Mouse (Mus musculus) cerebellum, postnatal 10 days (tissue): ENCODE measurements around the gene Hoxb2.

Source experiments
- DNase-seq, 2 experiments: peaks; one replicate each; pipeline ENCODE4 v3.0.0; 2021; ENCODE audit warnings: mixed read lengths in 2 of 2

The Hoxb2 gene

DNA sequence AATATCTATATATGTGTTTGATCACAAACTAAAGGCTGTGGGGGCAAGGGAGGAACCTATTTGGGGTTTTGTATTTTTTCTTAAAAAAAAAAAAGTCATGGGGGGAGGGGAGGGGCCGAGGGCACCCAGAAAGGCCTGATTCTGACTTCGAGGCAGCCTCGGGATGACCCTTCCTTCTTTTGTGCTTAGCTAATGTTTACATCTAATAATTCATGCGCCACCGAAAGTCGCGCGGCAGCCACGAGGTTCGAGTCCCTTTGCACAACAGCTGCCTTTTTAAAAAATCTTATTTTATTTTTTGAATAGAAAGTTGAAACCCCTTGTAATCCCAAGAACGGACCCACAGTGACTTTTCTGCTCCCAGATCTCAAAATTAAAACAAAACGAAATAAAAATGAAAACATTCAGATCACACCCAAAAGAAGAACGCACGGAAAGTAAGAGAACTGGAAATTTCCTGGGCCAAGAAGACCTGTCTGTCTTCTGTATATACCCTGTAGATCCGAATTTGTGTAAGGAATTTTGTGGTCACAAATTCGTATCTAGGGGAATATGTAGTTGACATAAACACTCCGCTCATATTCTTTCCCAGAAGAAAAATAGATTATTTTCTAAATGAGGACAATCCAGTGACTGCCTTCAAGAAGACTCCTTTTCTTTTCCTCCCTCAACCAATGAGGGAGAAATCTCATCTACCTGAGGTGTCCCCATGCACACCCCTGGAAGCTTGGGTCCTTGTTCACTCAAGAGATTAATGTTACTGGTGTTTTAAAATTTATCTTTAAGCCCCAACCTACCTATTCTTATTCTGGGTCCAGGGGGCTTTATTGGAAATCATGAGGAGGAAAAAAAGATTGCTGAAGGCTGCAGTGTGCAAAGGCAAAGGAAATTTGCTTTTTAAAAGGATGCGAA, 33.4 kb upstream of the Hoxb2 start:
- DNase-seq = peak in 1 of 2 experiments; percentile 57

DNA sequence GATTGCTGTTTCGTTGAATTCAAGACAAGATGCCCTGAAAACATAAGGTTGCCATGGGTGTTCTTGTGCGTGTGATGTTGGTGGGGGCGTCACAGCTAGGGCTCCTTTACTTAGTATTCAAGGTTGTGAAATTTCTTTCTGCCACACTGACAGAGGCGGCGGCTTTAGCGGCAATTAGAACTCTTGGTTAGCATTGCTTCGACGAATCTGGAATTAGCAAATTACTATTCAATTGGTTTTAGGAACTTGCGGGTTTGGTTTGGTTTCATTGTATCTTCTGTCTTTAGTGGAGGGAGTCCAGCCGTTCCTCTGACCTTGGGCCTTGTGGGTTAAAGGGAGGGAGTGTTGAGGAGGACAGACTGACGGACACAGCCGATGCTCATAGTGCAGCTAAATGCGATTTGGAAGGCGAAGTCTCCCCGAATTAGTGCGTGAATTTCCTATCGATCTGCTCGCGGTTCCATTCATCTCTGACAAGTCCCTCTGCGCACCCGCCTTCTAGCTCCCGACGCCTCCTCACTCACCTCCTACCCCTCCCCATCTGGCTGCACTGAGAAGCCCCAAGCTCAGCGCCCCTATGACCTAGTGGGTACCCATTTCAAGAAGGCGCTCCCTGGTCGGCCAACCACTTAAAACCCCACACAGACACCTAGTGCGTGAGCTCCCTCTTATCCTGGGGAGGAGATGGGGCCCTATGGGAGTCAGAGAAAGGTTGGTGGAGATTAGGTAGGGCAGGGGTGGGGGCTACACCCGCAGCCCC, 32.5 kb upstream of the Hoxb2 start, which contains the start of gene Hoxb4:
TSS of gene Hoxb4 (plus strand) at position 660 of the 760 bp plus-strand sequence.
- peak in 1 of 2 experiments; percentile 42 for DNase-seq

DNA sequence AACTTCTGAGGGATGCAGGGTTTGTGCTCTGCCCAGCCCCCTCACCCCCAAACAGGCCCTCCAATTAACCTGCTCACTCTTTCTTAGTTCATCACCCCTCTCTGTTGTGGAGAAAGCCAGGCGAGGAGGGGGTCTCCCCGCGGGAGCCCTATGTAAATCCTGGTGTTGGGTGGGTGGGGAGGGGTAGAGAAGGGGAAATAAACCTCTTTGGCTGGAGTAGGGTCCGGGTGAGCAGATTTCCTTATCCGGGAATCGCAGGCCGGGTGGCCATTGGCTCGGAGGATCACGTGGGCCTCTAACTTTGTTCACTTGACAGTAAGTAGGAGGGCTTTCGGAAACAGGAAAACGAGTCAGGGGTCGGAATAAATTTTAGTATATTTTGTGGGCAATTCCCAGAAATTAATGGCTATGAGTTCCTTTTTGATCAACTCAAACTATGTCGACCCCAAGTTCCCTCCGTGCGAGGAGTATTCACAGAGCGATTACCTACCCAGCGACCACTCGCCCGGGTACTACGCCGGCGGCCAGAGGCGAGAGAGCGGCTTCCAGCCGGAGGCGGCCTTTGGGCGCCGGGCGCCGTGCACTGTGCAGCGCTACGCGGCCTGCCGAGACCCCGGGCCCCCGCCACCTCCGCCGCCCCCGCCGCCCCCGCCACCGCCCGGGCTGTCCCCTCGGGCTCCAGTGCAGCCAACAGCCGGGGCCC, 31.8 kb upstream of the Hoxb2 start:
- DNase-seq = peak in 1 of 2 experiments; percentile 36

DNA sequence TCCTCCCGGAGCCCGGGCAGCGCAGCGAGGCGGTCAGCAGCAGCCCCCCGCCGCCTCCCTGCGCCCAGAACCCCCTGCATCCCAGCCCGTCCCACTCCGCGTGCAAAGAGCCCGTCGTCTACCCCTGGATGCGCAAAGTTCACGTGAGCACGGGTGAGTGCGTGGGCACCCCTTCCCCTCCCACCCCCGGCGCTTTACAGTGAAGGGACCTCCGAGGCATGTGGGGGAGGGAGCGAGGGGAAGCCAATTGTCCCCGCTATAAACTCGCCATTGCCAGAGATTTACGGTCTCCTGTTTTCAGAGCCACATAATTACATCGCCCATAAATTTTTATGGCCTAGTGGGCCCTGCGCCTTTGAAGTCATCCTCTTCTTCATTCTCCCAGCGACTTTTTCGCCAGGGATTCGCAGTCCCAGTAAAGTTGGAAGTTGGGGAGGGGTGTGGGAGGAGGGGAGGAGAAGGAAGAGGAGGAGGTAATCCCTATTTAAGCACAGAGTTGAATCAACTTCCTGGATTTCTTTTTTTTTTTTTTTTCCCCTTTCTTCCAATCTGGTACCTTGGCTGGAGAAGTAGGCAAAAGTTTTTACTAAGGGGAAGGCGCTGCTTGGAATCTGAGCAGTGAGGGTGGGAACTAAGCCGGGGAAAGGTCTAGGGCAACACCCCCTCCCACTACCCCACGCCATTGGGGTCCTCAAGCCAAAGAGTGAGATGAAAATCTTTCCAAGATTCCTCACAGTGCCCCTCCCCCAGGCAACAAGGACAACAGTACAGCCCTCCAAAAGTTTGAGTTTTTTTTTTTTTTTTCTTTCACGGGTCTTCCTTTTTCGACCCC, 31.0 kb upstream of the Hoxb2 start:
- DNase-seq = no peak

- no peak for DNase-seq
These were observed 30.4 kb upstream of the Hoxb2 start for GRCm38 (mm10) chr11:96319910-96320309.

GRCm38 (mm10) chr11:96320688-96321087, 29.6 kb upstream of the Hoxb2 start:
- no peak for DNase-seq

DNA sequence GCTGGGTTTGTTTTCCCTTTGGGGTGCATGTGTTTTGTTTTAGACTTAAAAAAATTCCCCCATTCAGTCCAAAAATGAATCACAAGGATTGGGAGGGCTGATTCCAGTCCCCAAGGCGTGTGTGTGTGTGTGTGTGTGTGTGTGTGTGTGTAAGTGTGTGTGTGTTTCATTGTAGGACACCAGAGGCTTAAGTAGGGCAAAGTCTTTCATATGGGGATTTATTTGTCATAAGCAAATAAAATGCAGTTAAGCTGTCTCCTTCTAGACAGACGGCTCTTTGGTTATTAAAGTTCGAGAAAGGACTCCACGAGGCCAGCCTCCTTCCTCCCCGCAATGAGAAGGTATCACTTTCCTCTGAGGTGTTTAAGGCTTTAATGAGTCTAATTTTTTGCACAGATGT, 28.5 kb upstream of the Hoxb2 start:
- DNase-seq = no peak

- no peak for DNase-seq
These were observed 27.6 kb upstream of the Hoxb2 start for GRCm38 (mm10) chr11:96322738-96323137.

DNA sequence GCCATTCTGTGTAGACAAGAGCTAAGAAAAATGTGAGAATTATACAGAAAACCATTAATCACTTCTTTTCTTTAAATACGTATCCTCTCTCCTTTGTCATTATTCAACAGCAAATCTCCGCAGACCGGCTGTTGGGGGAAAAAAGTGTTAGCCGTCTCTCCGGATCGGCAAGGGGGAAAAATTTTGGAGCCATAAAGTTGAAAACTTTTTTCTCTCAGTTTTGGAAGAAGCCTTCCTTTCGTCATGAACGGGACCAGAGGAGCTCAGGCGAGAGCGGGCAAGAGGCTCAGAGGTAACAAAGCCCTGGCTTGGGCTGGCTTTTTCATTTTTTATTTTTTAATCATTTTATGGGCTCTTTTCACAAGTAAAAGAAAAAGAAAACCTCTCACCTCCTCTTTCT, 27.2 kb upstream of the Hoxb2 start, which contains the start of gene Hoxb3:
TSS of gene Hoxb3 (plus strand) at position 173 of the 400 bp plus-strand sequence.
- no peak for DNase-seq

DNA sequence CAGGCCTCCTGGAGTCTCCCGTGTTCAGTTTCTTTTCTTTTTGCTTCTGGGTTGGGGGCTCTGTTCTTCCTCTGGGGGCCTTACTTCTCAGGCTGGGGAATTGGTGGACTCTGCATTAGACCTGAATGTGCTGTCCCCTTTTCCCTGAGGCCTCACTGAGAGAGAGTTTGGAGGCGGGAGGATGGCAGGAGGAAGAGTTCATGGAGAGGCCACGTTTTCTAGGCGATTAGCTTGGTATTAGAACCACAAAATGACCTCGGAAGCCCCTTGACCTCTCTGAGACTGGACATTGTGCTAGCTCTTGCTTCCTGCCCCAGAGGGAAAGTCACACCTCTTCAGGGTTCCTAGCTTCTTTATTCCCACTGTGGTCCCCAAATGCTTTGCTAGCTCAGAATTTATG, 26.2 kb upstream of the Hoxb2 start:
- DNase-seq = no peak

DNA sequence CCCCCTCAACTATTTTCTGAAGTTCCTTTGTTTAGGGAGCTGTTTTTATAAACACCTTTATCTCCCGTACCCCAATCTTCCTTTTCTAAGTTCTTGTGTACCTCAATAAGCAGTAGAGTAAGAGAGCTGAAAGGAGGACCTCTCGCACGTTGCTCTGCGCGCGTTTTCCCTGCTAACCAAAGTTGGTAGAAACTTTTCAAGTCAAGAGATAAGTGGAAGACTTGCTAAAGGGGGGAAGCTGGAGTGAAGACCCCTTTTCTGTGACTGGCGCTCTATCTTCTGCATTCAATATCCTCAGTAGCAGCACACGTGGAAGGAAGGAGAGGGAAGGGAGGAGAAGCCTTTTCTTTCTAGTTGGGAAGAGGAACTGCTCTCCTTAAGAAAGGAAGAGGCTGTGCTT, 25.4 kb upstream of the Hoxb2 start:
- no peak for DNase-seq

DNA sequence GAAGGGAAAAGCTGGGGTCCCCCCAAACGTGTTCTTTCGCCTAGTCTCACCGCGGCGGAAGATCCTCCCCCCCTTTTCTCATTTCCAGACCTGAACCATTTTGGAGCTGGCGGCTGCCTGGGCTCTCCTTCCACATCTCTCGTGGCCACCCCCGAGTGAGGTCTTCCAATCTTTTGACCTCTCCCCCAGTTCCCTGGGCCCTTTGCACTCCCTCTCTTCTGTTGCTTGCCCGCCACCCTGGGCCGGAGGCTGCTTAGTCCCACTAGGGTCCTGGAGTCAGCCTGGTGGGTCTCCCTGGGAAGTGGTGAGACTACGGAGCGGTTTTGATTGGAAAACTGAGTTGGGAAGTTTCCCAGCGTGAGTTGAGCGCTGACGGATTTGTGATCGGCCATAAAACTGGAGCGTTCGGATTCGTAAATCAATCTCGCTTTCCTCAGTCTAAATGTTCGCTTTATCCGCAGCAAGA, 24.5 kb upstream of the Hoxb2 start:
- DNase-seq = no peak

DNA sequence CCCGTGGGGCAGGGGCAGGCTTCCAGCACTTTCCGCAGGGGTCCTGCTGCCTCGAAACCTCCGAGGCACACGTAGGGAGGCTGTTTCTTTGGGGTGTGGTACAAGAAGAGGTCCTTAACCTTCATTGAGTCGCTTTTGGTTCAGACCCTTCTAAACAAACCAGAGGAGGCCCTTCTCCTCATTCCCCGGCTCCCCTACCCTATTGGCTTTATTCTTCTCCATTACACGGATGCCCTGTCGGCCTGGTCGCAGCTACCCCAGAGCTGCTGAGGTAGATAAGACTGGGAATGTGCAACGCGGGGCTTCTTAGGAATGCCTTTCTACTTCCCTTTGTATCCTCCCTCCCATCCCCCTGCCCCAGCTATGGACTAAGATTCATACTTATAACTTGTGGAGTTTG, 23.6 kb upstream of the Hoxb2 start:
- DNase-seq = no peak

GRCm38 (mm10) chr11:96327122-96327521, 23.2 kb upstream of the Hoxb2 start:
- DNase-seq = no peak

GRCm38 (mm10) chr11:96327750-96328149, 22.6 kb upstream of the Hoxb2 start:
- no peak for DNase-seq

- DNase-seq = no peak
These were observed 21.7 kb upstream of the Hoxb2 start for GRCm38 (mm10) chr11:96328605-96329004.

- DNase-seq = no peak
These were observed 18.2 kb upstream of the Hoxb2 start for GRCm38 (mm10) chr11:96332105-96332504.

DNA sequence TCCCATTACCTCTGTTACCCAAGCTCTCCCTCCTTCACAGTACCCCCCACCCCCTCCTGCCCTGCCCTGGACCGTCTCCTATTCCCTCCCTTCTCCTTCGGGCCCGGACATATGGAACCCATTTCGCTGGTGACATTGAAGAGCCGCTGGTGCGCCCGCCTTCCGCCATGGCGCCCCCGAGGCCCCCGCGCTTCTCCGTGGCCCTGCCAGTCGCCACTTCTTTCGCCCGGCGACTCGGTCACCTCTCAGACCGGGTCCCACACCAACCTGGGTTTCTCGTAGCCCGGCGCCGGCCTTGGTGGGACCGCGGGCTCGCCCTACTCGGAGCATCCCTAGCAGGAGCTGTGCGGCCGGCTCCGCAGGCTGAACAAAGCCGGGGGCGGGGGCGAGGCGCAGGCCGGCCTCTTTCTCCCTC, 17.7 kb upstream of the Hoxb2 start:
- DNase-seq = no peak

DNA sequence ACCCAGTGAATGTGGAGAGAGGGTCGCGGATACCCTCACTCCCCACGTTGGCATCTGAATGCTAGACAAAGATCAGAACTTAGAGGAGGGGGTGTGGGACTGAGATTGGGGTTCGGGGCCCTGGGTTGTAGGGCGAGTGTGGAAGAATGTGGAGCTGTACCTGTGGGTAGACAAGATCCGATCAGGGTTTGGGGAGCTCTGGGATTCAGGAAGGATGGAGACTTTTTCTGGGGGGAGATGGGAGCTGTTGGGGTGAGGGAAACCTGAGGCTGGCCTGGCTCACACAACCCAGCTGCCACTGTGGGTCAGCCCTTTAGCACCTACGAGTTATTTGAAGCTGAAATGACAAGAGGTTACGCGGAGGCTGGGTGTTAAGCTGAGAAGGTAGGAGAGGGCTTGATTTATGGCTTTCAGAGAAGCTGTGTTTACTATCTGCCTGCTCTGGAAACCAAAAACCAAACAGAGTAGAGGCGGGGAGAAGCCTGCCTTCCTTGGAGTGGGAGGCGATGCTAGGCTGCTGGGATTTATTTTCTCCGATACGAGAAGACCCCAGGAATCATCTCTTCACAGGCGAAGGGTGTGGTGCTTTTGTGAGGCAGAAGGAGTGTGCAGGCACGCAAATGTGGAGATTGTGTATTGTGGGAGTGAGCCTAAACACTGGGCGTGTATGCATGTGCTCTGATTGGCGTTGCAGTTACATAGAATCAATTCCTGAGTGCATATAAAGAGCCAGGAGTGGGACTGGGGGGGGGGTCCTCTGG, 16.9 kb upstream of the Hoxb2 start:
- DNase-seq = no peak

GRCm38 (mm10) chr11:96334002-96334364, 16.3 kb upstream of the Hoxb2 start:
- no peak for DNase-seq

GRCm38 (mm10) chr11:96334998-96335397, 15.3 kb upstream of the Hoxb2 start:
- no peak for DNase-seq
